Mouse (Mus musculus) embryo, embryonic 9.5 days (tissue): ENCODE data around the gene Zbtb44.

Source experiments
- DNase-seq: peaks from one replicate; pipeline ENCODE4 v3.0.0-alpha.2; 2017; ENCODE audit errors: extremely low spot score

Gene Zbtb44

DNA sequence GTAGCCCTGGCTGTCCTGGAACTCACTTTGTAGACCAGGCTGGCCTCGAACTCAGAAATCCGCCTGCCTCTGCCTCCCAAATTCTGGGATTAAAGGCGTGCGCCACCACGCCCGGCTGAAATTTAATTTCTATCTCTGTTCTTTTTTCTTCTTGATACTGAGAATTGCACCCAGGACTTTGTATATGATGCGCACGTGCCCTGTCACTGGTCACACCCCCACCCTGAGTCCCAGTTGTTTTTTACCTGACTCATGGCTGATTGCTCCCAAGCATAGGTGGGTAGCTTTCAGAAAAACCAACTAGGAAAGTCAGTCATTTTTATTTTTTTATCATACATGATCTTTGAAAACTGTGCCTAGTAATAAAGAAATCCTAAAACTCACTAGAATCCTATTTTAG lies 40.3 kb downstream of the Zbtb44 start:
- DNase-seq: no peak

DNA sequence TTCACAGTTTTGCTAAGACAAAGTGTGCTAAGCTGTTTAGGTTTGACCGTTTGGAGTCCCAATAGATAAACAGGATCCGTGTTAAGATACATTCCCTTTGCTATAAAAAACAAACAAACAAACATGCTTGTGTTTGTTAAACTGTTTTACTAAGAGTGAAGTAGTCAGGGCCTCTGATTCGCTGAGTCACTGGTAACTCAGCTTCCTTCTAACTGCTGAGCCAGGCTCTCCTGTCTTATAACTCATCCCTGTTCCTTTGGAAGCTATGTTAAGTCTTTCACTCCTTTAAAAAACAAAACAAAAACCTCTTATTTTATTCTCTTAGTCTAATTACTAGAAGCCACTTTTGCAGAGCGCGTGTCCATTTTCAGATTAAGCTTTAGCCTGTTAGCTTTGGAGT lies 41.8 kb downstream of the Zbtb44 start:
- no peak for DNase-seq

DNA sequence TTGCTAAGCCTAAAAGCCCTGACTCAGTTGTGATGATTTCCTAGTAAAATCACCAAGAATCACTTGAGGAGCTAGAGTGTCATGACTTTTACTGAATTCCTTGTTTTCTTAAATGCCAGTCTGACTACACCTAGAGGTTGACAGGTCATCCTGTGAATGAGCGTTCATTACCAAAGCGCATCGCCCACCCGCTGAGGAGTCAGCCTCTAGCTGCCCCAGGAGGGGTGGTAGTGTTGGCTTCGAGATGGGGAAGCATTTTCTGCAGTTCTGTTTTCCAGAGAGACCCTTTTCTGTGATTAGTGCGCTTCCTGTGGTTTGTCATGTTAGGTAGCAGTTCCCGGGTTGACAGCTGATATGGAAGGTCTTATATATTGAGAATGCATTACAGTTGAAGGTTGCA lies 43.4 kb downstream of the Zbtb44 start:
- no peak for DNase-seq

DNA sequence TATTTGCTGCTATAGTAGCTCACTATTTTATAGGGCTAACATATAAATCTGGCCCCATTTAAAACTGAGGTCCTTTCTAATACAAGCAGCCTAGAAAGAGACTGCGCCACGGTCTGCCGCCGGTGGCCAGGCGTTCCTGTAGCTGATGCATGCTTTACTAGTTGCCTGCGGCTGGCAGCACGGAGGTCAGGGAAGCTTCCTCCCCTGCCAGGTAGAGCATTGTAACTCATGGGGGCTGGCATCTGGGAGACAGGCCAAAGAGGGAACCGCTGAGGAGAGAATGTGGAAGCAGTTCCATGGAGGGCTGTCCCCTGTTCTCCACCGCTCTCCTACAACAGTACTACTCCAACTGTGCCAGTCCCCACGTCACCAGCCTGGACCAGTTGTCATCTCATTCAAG lies 44.4 kb downstream of the Zbtb44 start:
- DNase-seq: no peak

DNA sequence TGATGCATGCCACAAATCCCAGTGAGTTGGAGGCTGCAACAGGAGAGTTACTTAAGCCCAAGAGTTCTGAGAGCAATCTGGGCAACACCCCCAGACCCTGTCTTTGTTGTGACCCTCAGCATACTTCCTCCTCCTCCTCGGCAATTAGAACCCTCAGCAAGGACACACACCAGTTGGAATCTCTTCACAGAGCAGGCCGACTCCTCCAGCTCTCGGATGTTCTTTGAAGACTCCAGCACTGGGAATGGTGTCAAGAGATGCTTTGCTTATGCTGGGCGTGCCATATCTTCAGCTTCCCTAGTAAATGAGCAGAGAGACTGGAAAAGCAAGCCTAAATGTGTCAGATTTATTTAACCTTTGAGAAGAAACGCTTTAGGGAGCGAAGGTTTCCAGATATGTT lies 50.3 kb downstream of the Zbtb44 start:
- DNase-seq: no peak

DNA sequence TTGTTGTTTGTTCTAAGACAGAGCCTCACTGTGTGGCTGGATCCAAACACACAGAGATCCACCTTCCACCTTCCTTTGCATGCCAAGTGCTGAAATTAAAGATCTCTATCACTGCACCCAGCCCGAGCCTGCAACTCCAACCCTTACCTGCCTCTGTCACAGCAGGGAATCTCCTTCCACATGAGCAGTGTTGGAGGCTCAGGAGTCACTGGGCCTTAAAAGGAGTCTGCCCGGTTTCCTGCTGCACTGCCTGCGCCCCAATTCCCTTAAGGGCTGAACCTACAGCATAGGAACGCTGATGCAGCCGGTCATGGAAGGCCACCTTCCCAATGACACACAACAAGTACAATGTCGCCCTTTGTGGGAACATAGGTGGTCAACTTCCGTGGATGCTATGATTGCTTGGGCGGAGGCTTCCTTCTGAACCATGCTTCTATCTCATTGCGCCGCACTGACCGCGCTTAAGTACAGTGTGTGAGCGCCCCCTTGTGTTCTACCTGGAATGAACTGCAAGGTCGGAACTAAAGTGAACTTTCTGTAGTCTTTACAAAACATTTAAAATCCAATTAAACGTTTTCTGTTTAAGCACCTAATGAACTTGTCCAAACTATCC lies 51.7 kb downstream of the Zbtb44 start:
- peak; percentile 70 for DNase-seq

DNA sequence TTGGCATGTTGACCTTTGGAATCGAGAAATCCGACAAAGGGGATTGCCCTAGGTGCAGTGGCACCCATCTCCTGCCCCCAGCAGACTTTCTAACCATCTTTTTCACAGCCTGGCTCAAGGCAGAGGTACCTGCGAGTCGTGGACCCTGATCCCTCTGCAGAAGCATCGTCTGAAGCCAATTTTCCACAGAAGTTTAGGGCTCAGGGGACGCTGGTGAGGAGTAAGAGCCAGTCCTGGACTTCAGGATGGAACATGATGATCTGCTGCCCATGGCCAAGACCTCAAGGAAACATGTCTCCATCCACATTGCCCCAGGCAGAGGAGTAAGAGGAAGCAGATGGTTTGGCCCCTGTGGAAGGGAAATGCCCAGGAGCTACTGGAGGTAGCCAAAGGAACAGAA lies 52.3 kb downstream of the Zbtb44 start:
- no peak for DNase-seq

DNA sequence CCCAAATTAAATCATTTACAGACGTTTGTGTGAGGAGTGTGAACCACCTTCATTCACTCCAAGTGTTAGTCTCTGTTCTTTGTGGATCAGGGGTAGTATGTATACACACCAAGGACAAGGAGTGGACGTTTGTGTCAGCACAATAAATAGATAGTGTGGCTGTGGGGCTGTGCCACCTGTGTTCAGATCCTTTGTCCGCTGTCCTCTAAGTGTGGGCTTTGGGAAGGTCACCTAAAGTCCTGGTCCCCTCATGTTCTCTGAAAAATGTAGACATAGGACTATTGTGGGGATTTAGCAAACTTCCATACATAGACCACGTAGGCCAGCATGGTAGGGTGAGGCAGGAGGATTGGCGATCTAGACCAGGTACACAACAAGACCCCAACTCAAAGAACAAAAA lies 55.1 kb downstream of the Zbtb44 start:
- no peak for DNase-seq

DNA sequence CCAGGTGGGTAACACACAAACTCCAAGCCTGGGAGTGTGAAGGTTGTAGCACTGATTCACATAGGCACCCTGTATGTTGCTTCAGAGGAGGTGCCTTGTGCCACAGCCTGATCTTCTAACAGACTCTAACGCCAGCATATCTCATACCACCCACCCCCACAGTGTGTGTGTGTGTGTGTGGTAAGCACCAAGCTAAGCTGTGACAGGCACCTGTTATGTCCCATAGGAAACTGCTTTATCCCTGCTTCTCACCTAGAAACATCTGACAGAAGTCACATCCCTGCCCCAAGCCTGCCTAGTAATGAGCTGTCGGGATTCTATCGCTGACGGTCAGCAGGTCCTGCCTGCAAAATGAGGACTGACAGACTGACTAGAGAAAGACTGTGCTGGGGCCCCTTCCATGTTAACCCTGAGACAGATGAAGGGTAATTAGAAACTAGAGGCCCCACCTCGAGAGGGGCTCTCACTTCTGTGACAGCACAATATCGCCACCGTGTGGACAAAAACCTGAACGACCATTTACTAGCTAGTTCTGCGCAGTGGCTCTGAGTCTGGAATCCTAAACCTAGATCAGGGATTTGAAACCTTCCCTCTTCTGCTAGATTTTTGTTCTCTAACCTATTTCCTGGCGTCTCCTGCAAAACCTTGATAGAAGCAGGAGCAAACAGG lies 55.8 kb downstream of the Zbtb44 start:
- DNase-seq: peak; percentile 69

DNA sequence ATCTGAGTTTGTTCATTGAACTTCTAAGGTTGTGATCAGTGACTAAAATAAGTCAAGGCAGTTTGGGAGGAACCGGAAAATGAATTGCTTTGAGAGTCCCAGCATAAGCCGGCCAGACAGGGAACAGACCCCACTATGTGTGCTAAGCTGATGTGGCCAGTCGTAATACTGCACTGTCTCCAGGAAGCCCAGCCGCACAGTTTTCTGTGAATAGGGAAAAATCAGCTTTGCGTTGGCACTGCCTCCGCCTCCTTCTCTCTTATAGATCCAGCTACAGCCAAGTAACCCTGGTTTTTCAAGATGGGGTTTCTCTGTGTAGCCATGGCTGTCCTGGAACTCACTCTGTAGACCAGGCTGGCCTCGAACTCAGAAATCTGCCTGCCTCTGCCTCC lies 56.3 kb downstream of the Zbtb44 start:
- DNase-seq: no peak

DNA sequence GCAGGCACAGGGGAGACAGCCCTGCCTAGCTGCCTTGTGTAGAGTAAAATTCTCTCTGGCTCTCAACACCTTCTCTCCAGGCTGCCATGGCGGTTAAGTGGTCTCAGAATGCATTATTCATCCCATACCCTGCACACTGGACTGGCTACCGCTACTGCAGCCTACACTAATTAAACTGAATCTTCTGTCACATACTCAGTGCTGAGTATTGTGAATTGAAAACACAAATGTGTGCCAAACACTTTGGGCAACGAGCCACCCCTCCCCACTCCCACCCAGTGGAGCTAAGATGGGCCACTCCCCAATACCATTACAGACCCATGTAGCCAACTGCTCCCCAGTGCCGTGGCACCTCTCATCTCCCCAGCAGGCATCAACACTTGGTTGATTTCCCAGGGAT lies 57.0 kb downstream of the Zbtb44 start:
- DNase-seq: no peak

DNA sequence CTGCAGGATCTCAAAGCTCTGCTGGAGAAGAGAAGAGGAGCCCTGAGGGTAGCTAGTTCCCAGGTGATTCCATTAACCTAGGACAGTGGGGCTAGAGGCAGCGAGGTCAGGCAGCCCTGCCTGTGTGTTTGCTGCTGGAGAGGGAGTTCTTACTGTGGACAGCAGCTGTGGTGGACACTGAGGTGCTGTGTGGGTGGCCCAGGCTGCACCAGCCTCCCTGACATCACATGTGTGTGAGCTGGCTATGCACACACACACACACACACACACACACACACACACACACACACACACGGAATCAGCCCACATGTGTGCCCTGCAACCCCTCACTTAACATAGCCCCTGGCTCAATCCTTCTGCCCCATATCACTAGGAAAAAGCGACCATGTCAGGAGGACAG lies 57.7 kb downstream of the Zbtb44 start:
- no peak for DNase-seq

DNA sequence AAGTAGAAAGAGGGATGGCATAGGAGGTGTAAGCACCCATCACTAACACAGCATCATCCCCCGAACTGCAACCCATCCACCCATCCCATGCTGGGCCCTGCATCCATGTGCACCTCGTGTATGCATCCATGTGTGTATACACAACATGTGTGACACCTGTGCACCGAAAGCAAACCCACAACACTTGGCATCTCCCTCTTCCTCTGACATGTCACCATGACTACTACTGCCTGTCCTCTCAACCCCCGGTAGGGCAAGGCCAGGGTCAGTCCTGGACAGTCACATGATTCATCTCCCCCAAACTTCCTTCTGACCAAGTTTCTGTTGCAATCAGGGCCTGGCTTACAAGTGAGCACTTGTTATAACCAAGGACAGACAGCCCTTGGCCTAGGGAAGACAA lies 58.4 kb downstream of the Zbtb44 start:
- no peak for DNase-seq

DNA sequence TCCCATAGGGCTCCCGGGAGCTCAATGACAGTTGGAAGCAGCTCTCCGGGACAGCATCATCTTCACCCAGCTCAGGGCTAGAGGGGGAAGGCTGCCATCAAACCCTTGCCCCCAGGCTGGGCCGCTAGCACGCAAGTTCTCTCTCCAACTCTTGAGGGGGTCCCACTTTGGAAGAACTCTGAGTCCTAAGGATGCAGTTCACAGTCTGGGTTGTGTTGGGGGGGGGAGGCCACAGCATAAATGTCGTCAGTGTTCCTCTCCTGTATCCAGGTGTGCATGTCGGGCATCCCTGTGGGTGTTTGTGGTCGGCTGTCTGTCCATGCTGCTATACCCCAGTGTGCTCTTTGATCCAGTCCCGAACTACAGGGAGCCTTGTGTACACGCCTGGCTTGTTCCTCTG lies 59.1 kb downstream of the Zbtb44 start:
- DNase-seq: no peak

DNA sequence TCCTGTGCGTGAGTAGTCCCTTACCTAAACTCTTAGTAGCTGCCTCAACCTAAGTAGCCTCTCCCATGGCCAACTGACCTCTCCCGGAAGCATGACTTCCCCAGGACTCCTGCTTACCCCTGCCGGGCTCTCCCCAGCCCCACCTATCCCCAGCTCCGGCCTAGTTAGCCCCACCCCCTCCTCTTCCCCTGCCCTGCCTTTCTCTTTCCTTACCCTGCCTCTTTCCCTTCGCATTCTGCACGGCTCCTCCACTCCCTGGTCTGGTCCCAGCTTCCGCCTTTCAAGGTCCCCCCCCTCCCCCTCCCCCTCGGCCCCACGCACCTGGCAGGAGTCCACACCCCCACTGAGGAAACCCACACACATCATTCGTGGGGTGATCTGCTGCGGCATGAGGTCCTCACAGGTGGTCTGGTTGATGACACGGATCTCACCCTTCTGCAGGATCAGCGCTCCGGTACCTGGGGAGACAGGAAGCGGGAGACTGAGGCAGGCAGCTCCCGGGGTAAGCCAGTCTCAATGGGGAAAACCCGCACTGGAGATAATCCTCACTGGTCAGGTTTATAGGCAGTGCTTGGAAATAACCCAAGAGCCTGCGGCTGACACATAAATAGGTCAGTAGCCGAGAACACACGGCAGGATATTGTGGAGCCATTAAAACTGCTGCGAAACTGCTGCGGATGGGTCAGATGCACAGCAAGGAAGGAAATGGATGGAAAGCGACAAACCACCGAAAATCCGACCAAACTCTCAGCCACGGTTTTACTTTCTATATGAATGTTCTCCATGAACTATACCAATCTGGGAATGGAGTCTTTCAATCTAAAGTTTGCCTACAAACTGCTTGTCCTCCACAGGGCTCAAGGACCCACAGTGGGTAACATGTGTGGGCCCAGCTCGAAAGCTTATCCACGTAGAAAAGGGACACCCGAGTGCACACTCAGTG lies 59.9 kb downstream of the Zbtb44 start:
- DNase-seq: no peak

DNA sequence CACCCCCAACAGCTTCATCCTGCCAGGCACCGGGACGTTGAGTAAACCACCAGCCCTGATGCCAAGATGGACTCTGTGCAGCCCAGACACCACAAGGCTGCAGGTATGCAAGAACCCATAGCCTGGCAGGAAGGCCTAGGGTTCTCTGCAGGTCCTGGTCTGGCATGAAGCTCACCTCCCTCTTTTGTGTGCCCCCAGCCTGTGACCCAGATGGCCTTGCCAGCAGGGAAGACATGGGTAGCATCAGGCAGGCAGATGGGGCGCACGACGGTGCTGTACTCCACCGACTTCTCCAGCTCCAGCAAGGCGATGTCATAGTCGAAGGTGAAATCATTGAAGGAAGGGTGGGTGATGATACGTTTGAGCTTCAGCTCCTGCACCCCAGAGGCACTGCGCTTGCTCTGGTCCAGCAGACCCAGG lies 60.7 kb downstream of the Zbtb44 start:
- DNase-seq: no peak

DNA sequence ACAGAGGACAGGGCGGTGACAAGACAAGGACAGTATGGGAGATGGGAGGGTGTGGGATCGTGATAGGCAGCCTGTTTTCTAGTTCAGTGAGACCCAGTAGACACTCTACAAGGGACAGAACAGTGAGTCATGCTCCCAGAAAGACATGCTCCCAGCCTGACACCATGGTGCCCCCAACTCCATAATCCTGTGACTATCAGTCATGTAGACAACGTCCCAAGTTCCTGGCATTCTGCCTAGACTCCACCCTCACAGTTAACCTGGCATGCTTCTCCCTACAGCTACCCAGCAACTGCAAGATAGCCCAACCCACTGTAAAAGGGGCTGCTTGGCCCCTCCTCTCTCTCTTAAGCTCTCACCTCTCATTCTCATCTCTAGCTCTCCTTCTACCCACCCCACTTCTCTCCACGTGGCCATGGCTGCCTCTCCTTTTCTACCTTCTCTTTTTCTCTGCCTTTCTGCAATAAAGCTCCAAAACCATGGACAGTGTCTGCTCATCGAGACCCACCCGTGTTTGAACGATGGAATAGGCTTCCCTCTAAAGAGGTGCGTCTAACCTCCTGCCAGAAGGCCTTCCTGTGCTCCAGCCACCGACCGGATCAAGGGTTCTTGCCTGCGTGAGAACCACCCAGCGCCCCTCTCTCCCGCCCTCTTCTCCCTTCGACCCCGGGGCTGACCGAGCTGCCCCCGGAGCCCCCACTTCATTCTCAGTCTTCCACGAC lies 61.8 kb downstream of the Zbtb44 start:
- no peak for DNase-seq

DNA sequence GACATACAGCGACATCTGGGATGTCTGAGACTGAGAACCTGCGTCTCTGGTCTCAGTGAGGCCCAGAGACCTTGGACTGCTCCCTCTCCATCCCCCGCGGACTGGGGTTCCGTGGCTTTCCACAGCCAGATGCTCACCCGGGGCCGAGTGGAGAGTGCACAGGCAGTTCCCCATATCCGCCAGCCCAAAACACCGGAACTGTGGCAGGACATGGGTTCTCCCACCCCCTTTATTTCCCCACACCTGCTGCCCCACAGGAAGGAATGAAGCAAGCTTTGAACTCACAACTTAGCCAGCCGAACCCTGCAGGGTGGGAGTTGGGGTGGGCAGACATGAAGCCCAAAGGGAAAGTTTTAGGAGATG lies 62.4 kb downstream of the Zbtb44 start:
- no peak for DNase-seq

DNA sequence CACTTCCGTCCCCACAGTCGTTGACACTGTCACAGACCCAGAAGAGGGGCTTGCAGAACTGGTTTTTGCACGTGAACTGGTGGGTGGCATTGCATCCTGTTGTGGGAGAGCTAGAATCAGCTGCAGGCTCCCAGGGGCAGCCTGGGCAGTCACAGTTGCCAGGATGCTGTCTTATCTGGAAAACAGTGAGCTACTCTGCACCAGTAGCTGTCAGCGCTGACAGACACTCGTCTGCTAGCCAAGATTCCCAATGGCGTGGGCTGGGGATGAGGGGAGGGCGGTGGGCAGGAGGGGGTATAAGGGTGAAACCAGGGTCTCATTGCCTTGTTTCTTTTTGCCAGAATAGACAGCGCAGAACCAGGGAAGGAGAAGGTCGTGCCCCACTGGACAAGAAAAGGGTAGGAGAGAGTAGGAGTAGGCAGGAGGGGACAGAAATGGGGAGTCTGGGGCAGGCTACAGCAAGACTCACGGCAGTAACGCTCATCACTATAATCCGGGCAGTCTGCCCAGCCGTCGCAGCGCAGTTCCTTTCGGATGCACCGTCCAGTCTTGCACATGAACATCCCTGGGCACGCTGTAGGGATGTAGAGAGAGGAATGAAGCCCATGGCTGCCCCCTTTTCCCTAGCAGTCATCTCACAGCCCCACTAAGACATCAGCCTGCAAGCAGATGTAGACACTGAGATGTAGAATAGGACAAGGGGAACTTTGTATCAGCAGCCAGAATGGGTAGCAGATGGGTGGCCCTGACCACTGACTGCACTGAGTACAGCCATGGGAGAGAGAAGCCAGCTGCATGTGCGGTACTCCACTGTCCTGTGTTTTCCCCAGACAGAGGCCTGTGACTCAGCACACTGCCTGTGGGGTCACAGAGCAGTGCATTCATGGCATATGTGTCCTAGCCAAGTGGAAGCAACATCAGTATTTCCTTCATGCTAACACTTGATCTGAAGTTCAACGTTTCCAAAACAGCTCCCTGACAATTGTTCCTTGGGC lies 66.9 kb downstream of the Zbtb44 start:
- DNase-seq: no peak

DNA sequence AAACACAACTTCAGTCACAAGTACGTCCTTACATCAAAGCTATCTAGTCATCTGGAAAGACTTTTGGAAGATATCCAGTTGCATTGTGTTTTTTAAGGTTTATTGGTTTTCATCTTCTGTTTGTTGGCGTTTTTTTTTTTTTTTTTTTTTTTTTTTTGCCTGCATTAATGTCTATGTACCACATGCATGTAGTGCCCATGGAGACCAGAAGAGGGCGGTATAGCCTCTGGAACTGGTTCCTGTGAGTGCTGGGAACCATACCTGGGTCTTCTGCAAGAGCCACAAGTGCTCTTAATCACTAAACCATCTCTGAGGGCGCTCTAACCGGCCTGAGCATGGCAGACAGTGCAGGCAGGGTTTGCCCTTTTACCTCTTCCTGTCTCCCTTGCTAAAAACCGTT lies 67.7 kb downstream of the Zbtb44 start:
- no peak for DNase-seq

DNA sequence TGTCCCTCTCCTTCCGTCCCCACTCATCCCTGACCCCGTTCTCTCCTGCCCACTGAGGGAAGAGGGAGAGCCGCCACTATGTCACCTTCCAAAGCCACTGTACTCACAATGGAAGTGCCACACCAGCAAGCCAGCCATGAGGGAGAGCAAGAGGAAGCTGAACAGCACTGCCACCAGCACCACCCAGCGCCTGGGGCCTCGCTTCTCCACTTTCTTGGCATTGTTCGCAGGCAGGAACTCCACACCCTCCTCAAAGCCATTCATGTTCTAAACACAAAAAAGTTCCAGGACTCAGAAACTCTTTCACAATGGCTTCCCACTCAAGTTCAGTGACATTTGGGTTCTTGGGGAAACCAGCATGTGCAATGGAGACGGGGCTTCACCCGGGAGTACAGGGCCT lies 78.0 kb downstream of the Zbtb44 start:
- no peak for DNase-seq
